Mouse (Mus musculus) lung, postnatal 0 days (tissue): Measurements from ENCODE around the gene Lyz1.

ENCODE experiments used
- CTCF ChIP-seq: IDR thresholded peaks from 2 replicates; pipeline ENCODE4 v1.5.1; 2016; ENCODE audit warnings: antibody characterized with exemption, mild to moderate bottlenecking
- EP300 ChIP-seq: IDR thresholded peaks from 2 replicates; pipeline ENCODE4 v1.6.1; 2016; ENCODE audit warnings: antibody characterized with exemption, mild to moderate bottlenecking, control low read depth

DNA sequence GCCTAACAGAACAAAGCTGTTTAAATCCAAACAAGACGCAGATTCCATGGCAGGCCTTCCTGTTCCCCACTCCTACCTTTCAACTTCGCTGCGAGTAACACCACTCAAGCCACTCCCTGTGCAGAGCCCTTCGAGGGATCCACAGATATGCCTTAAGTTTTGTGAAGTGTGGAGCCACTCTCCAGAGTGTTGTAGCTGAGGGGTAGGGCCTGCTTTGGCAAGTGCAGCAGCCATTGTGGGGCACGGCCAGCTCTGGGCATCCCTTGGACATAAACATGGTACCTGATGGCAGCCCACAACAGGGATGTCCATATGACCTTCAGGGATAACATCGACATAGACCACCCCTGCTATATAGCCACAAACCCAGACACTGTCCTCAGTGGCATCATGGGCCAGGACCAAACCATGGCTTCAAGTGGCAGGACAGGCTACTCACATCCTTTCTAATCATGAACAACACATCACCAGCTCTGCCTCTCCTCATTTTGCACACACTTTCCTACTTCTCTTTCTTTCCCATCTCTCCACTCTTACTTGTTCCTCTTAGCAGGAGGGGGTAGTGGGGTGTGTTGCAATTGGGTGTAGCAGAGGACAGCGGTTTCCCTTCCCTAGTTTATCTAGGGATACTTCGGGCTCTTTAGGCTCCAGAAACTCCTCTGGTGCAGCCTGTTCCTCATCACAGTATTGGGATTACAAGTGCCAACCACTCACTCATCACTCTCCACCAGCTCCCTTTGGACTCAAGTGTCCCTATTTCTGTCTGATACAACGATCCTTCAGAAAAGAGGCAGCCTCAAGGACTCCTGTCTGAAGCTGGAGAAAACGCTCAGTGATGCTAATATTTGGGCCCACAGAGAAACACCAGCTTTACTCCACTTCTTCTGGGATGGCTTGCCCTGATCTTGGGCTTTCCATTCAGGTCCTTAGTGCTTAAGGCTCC, 7.8 kb downstream of the Lyz1 start:
- no peak for TF ChIP-seq CTCF
- TF ChIP-seq EP300: no peak
